Mouse (Mus musculus): ENCODE data around the gene Arhgef7. TPM values are rescaled to one million over a fixed set of nuclear protein-coding genes. Genes with fewer than 3 reads are reported as not detected.

The Arhgef7 gene
- total and polyA plus RNA-seq, 3 experiments = 29.9 to 41.8 (median 39.3) TPM

GRCm38 (mm10) chr8:11762821-11763220 is 35.3 kb downstream of the Arhgef7 start:
- no peak for DNase-seq

- DNase-seq = no peak
These were observed 39.8 kb downstream of the Arhgef7 start for GRCm38 (mm10) chr8:11767213-11767840.

GRCm38 (mm10) chr8:11770001-11770400 is 42.5 kb downstream of the Arhgef7 start:
- no peak for DNase-seq

- DNase-seq = no peak
These were observed 43.1 kb downstream of the Arhgef7 start for GRCm38 (mm10) chr8:11770521-11771080.

- DNase-seq = no peak
These were observed 44.1 kb downstream of the Arhgef7 start for GRCm38 (mm10) chr8:11771608-11772007.

GRCm38 (mm10) chr8:11774195-11775076 is 46.9 kb downstream of the Arhgef7 start:
- no peak for DNase-seq

GRCm38 (mm10) chr8:11775889-11776288 is 48.4 kb downstream of the Arhgef7 start:
- DNase-seq = peak; percentile 70

GRCm38 (mm10) chr8:11776451-11777180 is 49.1 kb downstream of the Arhgef7 start:
- no peak for DNase-seq

GRCm38 (mm10) chr8:11777201-11777600 is 49.7 kb downstream of the Arhgef7 start:
- peak; percentile 9 for DNase-seq

- peak; percentile 18 for DNase-seq
These were observed 51.3 kb downstream of the Arhgef7 start for GRCm38 (mm10) chr8:11778646-11779433.

- DNase-seq = peak; percentile 31
These were observed 52.5 kb downstream of the Arhgef7 start for GRCm38 (mm10) chr8:11779844-11780634.

- DNase-seq = no peak
These were observed 53.1 kb downstream of the Arhgef7 start for GRCm38 (mm10) chr8:11780641-11781040.

- no peak for DNase-seq
These were observed 55.1 kb downstream of the Arhgef7 start for GRCm38 (mm10) chr8:11782607-11783006.

- DNase-seq = no peak
These were observed 56.5 kb downstream of the Arhgef7 start for GRCm38 (mm10) chr8:11783861-11784594.

- no peak for DNase-seq
These were observed 57.6 kb downstream of the Arhgef7 start for GRCm38 (mm10) chr8:11785121-11785520.

GRCm38 (mm10) chr8:11785539-11786046 is 58.1 kb downstream of the Arhgef7 start:
- no peak for DNase-seq

- peak; percentile 71 for DNase-seq
These were observed 60.7 kb downstream of the Arhgef7 start for GRCm38 (mm10) chr8:11788252-11788651.

- no peak for DNase-seq
These were observed 61.6 kb downstream of the Arhgef7 start for GRCm38 (mm10) chr8:11789168-11789567.

- DNase-seq = no peak
These were observed 67.4 kb downstream of the Arhgef7 start for GRCm38 (mm10) chr8:11794956-11795355.

- no peak for DNase-seq
These were observed 69.6 kb downstream of the Arhgef7 start for GRCm38 (mm10) chr8:11797128-11797527.
